Mouse (Mus musculus): ENCODE measurements around the gene Macrod1. TPM values are rescaled to one million over a fixed set of nuclear protein-coding genes. Genes with fewer than 3 reads are reported as not detected.

The Macrod1 gene
- polyA plus RNA-seq (2012; rRNA removed): 5.7 and 8.2 TPM in 2 replicates

GRCm38 (mm10) chr19:7056248-7057087 is at the start of gene Macrod1:
Macrod1 (plus strand) TSS chr19:7056810.
- TF ChIP-seq POLR2A (IDR thresholded peaks at IDR 0.05; ENCODE audit: borderline replicate concordance, extremely low read depth, insufficient read depth, insufficient read length, poor library complexity, severe bottlenecking): no peak
- no peak for TF ChIP-seq CTCF (IDR thresholded peaks at IDR 0.05; ENCODE audit: borderline replicate concordance, extremely low read depth, insufficient read depth, insufficient read length)
- DNase-seq (ENCODE audit: low read depth): peak; percentile 82

DNA sequence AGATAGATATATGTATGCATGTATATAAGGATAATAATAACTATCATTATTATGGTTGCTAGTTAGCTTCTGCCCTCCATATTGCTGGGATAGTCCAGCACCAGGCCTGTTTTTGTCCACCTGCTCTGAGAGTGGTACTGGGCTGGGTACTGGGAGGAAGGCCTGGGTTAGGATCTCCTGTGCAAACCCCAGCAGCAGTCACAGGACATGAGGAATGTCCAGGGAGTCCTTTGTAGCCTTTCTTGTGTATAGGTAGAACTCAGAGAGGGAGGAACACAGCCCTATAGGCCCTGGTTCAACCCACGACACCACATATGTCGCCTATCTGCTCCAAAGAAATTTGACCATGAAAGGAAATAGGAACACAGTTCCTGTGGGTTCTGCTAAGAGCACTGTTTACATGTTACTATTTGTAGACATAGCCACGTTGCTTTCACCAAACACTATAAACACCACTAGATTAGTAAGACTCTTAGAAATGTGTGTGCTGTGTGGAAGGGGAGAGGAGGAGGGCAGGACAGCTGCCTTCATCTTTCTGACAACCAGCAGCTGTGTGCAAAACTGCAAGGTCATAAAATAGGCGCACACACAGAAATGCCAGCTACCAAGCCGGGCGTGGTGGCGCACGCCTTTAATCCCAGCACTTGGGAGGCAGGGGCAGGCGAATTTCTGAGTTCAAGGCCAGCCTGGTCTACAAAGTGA is 49.6 kb upstream of the Macrod1 start:
- DNase-seq (ENCODE audit: low read depth): no peak
- TF ChIP-seq CTCF (IDR thresholded peaks at IDR 0.05; ENCODE audit: borderline replicate concordance, extremely low read depth, insufficient read depth, insufficient read length) (no peak), POLR2A (IDR thresholded peaks at IDR 0.05; ENCODE audit: borderline replicate concordance, extremely low read depth, insufficient read depth, insufficient read length, poor library complexity, severe bottlenecking) (no peak)

DNA sequence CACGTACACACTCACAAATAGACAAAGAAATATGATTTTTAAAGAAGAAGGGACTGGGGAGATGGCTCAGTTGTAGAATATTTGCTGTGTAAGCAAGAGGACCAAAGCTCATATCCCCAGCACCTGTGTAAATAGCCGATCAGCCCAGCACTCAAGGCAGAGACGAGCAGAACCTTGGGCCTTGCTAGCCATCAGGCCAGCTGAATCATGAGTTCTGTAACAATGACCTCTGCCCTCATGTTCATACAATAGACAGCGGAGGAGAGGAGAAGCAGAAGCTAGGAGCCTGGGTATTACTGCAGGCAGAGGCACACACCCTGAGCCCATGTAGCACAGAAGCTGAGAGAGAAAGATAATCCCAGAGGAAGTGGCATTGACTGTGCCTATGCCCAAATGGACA is 44.2 kb upstream of the Macrod1 start:
- no peak for TF ChIP-seq POLR2A (IDR thresholded peaks at IDR 0.05; ENCODE audit: borderline replicate concordance, extremely low read depth, insufficient read depth, insufficient read length, poor library complexity, severe bottlenecking)
- no peak for TF ChIP-seq CTCF (IDR thresholded peaks at IDR 0.05; ENCODE audit: borderline replicate concordance, extremely low read depth, insufficient read depth, insufficient read length)
- DNase-seq (ENCODE audit: low read depth): no peak

GRCm38 (mm10) chr19:7013984-7014383 is 42.6 kb upstream of the Macrod1 start:
- no peak for TF ChIP-seq POLR2A (IDR thresholded peaks at IDR 0.05; ENCODE audit: borderline replicate concordance, extremely low read depth, insufficient read depth, insufficient read length, poor library complexity, severe bottlenecking)
- TF ChIP-seq CTCF (IDR thresholded peaks at IDR 0.05; ENCODE audit: borderline replicate concordance, extremely low read depth, insufficient read depth, insufficient read length): no peak
- no peak for DNase-seq (ENCODE audit: low read depth)

DNA sequence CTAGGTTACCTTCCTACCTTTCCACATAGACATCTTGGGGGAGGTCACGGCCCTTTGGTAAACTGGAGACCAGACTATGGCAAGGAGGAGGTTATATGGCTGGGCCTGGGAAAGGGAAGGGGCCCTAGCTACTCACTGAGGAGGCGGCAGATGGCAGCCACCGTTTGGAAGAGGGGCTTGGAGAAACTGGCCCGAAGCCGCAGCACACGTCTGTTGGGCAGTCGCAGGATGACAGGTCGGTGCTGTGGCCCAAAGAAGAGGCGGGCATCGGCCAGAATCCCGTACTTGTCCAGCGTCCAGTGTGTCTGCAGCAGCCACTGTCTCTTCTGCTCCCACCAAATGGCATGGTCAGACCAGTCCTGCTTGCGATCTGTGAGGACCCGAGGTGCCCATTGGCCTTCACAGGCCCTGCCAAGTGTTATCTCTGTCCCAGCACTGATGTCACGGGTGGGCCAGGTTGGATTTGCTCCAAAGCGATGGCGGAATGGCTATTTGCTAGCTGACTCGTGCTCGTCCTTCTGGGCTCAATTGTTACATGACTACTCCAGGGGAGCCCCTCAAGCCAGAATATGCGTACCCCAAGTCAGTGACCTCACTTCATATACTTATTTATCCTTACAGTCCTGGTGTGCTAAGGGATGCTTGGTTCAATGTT is 42.0 kb upstream of the Macrod1 start:
- no peak for DNase-seq (ENCODE audit: low read depth)
- TF ChIP-seq CTCF (IDR thresholded peaks at IDR 0.05; ENCODE audit: borderline replicate concordance, extremely low read depth, insufficient read depth, insufficient read length): no peak
- no peak for TF ChIP-seq POLR2A (IDR thresholded peaks at IDR 0.05; ENCODE audit: borderline replicate concordance, extremely low read depth, insufficient read depth, insufficient read length, poor library complexity, severe bottlenecking)

- no peak for DNase-seq (ENCODE audit: low read depth)
- TF ChIP-seq CTCF (IDR thresholded peaks at IDR 0.05; ENCODE audit: borderline replicate concordance, extremely low read depth, insufficient read depth, insufficient read length) (no peak), POLR2A (IDR thresholded peaks at IDR 0.05; ENCODE audit: borderline replicate concordance, extremely low read depth, insufficient read depth, insufficient read length, poor library complexity, severe bottlenecking) (no peak)
Measured at GRCm38 (mm10) chr19:7017541-7018457, 38.8 kb upstream of the Macrod1 start.

DNA sequence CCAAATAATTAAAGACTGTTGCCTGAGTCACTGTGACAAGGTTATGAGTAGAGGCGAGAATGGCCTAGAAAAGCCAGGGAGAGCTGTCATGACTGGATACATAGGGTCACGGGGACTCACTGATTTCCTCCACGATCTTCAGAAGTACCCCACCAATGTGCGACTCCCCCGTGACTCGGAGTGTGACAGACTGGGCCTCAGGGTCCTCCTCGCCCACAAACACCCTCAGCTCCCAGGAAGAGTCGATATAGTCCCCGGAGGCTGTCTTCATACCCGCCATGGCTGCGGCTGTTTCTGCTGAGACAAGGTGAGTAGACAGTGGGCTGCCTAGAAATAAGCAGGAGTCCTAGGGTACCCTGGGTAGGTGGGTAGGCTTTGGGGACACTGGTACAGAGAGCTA is 38.1 kb upstream of the Macrod1 start:
- DNase-seq (ENCODE audit: low read depth): no peak
- TF ChIP-seq CTCF (IDR thresholded peaks at IDR 0.05; ENCODE audit: borderline replicate concordance, extremely low read depth, insufficient read depth, insufficient read length) (no peak), POLR2A (IDR thresholded peaks at IDR 0.05; ENCODE audit: borderline replicate concordance, extremely low read depth, insufficient read depth, insufficient read length, poor library complexity, severe bottlenecking) (no peak)

- DNase-seq (ENCODE audit: low read depth): no peak
- TF ChIP-seq POLR2A (IDR thresholded peaks at IDR 0.05; ENCODE audit: borderline replicate concordance, extremely low read depth, insufficient read depth, insufficient read length, poor library complexity, severe bottlenecking) (no peak), CTCF (IDR thresholded peaks at IDR 0.05; ENCODE audit: borderline replicate concordance, extremely low read depth, insufficient read depth, insufficient read length) (no peak)
Measured at GRCm38 (mm10) chr19:7019191-7019590, 37.4 kb upstream of the Macrod1 start, which contains the start of gene Fermt3. Fermt3 (minus strand) TSS chr19:7019469.

- TF ChIP-seq POLR2A (IDR thresholded peaks at IDR 0.05; ENCODE audit: borderline replicate concordance, extremely low read depth, insufficient read depth, insufficient read length, poor library complexity, severe bottlenecking) (no peak), CTCF (IDR thresholded peaks at IDR 0.05; ENCODE audit: borderline replicate concordance, extremely low read depth, insufficient read depth, insufficient read length) (peak; percentile 75)
- peak; percentile 74 for DNase-seq (ENCODE audit: low read depth)
Measured at GRCm38 (mm10) chr19:7020224-7020641, 36.4 kb upstream of the Macrod1 start.

DNA sequence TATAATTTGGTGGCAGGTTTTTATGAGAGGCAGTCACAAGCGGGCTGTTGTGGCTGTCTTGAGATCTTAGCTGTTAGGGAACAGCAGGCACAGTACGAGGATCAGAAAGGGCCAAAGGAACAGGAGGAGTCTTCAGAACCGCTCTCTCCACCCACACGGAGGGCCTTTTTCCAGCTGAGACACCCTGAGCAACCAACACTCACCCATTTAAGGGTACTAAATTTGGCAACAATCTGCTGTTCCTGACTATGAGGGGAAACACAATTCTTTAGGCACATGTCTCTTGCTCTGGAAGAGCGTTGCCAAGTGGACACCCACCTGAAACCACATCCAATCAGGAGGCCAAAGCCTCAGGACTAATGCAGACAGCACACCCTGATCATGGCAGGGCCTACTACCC is 27.1 kb upstream of the Macrod1 start:
- DNase-seq (ENCODE audit: low read depth): no peak
- no peak for TF ChIP-seq POLR2A (IDR thresholded peaks at IDR 0.05; ENCODE audit: borderline replicate concordance, extremely low read depth, insufficient read depth, insufficient read length, poor library complexity, severe bottlenecking)
- no peak for TF ChIP-seq CTCF (IDR thresholded peaks at IDR 0.05; ENCODE audit: borderline replicate concordance, extremely low read depth, insufficient read depth, insufficient read length)

All from brain, embryonic 14.5 days (tissue).